In the genomic region with DNA sequence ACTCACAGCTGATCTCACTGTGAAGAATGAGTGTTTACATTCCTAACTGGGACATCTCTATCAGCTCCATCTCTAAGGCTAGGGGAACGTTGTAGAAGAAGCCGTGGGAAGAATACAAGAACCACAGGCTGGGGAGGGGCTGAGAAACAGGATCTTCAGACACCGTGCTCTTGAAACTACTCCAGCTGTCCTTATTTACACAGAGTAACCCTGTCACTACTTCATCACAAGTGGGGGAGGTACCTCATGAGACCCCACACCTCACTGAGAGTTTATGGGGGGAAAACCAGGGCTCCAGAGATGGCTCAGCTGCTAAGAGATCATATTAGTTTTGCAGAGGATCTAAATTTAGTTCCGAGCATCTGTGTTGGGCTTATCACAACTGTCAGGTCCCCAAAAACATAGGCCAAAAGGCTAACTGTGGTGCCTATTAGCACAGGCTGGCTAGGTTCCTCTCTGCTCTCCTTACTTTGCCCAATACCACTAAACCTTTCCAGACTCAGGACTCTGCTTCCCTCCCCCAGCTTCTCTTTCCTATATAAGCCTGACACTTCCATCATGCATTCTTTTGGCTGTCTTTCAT, we compare ENCODE assay signal across 33 mouse cellular contexts.
DNase-seq lines count a peak whose midpoint lies in the region; ATAC-seq lines count a peak whose summit lies in the region.
"Had no signal": no experiment of that assay in that cellular context is flagged by ENCODE, and none has a peak within 500 bp of the region (broad histone marks: within the 10 kb centered on the region; RNA-seq: fewer than 3 reads in every experiment).

No protein-coding gene starts in this region.

- no peaks in the 10 kb centered on the region for H3K9me3 ChIP-seq in embryonic facial prominence, embryonic 14.5 days (ENCODE audit: control insufficient read depth, low read length)
- 0 out of 2 replicates have a peak, but pooled peaks cover 4% of the 10 kb centered on the region for H3K9me3 ChIP-seq in embryonic facial prominence, embryonic 10.5 days
- H3K9me3 ChIP-seq in liver, embryonic 11.5 days (ENCODE audit: control insufficient read depth, low read length), result no peaks in the 10 kb centered on the region
- H3K9me3 ChIP-seq: embryonic facial prominence, embryonic 13.5 days; forebrain, embryonic 12.5 days; heart, embryonic 10.5 days; kidney, embryonic 15.5 days; limb, embryonic 12.5 days; lung, embryonic 15.5 days; midbrain, embryonic 13.5 days; neural tube, embryonic 15.5 days had no signal

- no peak overlapping the region for H3K27ac ChIP-seq in embryonic facial prominence, embryonic 14.5 days (replicated peaks; ENCODE audit: low read depth, low read length)
- no peak overlapping the region for H3K27ac ChIP-seq in embryonic facial prominence, embryonic 10.5 days (replicated peaks)
- H3K27ac ChIP-seq in liver, embryonic 11.5 days (ENCODE audit: low read depth, low read length), result no peak overlapping the region
- H3K27ac ChIP-seq: embryonic facial prominence, embryonic 13.5 days; forebrain, embryonic 12.5 days; heart, embryonic 10.5 days; hindbrain, embryonic 12.5 days; hindbrain, postnatal 0 days; kidney, embryonic 15.5 days; limb, embryonic 12.5 days; liver, embryonic 14.5 days; lung, embryonic 15.5 days; midbrain, embryonic 13.5 days; neural tube, embryonic 15.5 days had no signal

- no peak overlapping the region for H3K4me2 ChIP-seq in embryonic facial prominence, embryonic 14.5 days (ENCODE audit: low read depth, low read length)
- no peak overlapping the region for H3K4me2 ChIP-seq in liver, embryonic 11.5 days
- H3K4me2 ChIP-seq: embryonic facial prominence, embryonic 13.5 days; forebrain, embryonic 12.5 days; hindbrain, embryonic 12.5 days; kidney, embryonic 15.5 days; limb, embryonic 12.5 days; lung, embryonic 15.5 days; midbrain, embryonic 13.5 days; neural tube, embryonic 15.5 days had no signal

- 43% methylated on average over 4 of the region's 4 CpGs for WGBS in embryonic facial prominence, embryonic 14.5 days
- WGBS in embryonic facial prominence, embryonic 10.5 days, result 66% methylated on average over 4 of the region's 4 CpGs
- 25% methylated on average over 4 of the region's 4 CpGs for WGBS in liver, embryonic 11.5 days

- DNase-seq in embryonic facial prominence, embryonic 14.5 days (ENCODE audit: low spot score), result peak; percentile 54
- DNase-seq in embryonic facial prominence, embryonic 10.5 days (ENCODE audit: low spot score), result no peak
- DNase-seq in liver, embryonic 11.5 days (ENCODE audit: low spot score), result peak; percentile 26
- DNase-seq in liver, result no peak
- DNase-seq in testis, postnatal 10 days (ENCODE audit: low spot score), result peak; percentile 16
- DNase-seq in testis, postnatal 14 days (ENCODE audit: low spot score), result no peak
- DNase-seq in cerebellum, adult 11-12 months, result no peak
- DNase-seq: adrenal gland, adult 8-10 months; cerebellum, adult 9-10 months; cerebellum, postnatal 36 days; embryo, embryonic 11 days; forebrain, postnatal 0 days; gastrocnemius, postnatal 14 days; heart, postnatal 36 days; kidney, adult 18-20 months; kidney, postnatal 25 days; retina, postnatal 1 day; right cerebral cortex, postnatal 14 days; thymus, postnatal 14 days had no signal

- no peaks in the 10 kb centered on the region for H3K4me1 ChIP-seq in embryonic facial prominence, embryonic 14.5 days (ENCODE audit: control insufficient read depth, insufficient read depth, low read length)
- 0 out of 2 replicates have a peak, but pooled peaks cover 3% of the 10 kb centered on the region for H3K4me1 ChIP-seq in embryonic facial prominence, embryonic 10.5 days
- H3K4me1 ChIP-seq in liver, embryonic 11.5 days (replicated peaks; ENCODE audit: control insufficient read depth, insufficient read depth, low read length), result no peaks in the 10 kb centered on the region
- H3K4me1 ChIP-seq: forebrain, embryonic 12.5 days; hindbrain, embryonic 12.5 days; kidney, embryonic 15.5 days; limb, embryonic 12.5 days; lung, embryonic 15.5 days; midbrain, embryonic 13.5 days; neural tube, embryonic 15.5 days had no signal

- peak; percentile 62; the same call in 1 of the 2 replicates for ATAC-seq in embryonic facial prominence, embryonic 14.5 days (ENCODE audit: low read depth)
- no peak for ATAC-seq in liver, embryonic 11.5 days (replicated peaks; ENCODE audit: low FRiP score)
- ATAC-seq: activated CD4-positive, CD25-positive, alpha-beta regulatory T cell, adult 4 months; forebrain, postnatal 0 days; hindbrain, postnatal 0 days; midbrain, embryonic 13.5 days had no signal

- no peaks in the 10 kb centered on the region for H3K27me3 ChIP-seq in embryonic facial prominence, embryonic 14.5 days (replicated peaks; ENCODE audit: control insufficient read depth, insufficient read depth, low read length)
- no peaks in the 10 kb centered on the region for H3K27me3 ChIP-seq in embryonic facial prominence, embryonic 10.5 days (replicated peaks; ENCODE audit: low read depth, poor library complexity, severe bottlenecking)
- H3K27me3 ChIP-seq in liver, embryonic 11.5 days (replicated peaks; ENCODE audit: control insufficient read depth, insufficient read depth, low read length), result no peaks in the 10 kb centered on the region
- H3K27me3 ChIP-seq: CH12.LX; embryonic facial prominence, embryonic 13.5 days; forebrain, embryonic 12.5 days; hindbrain, embryonic 12.5 days; kidney, embryonic 15.5 days; limb, embryonic 12.5 days; lung, embryonic 15.5 days; midbrain, embryonic 13.5 days; neural tube, embryonic 15.5 days had no signal

- no peak overlapping the region for H3K4me3 ChIP-seq in embryonic facial prominence, embryonic 14.5 days (ENCODE audit: low read depth, low read length)
- H3K4me3 ChIP-seq in embryonic facial prominence, embryonic 10.5 days, result no peak overlapping the region
- H3K4me3 ChIP-seq in liver, embryonic 11.5 days (ENCODE audit: low read depth, low read length), result no peak overlapping the region
- H3K4me3 ChIP-seq: embryonic facial prominence, embryonic 13.5 days; erythroblast, embryonic 14.5 days; forebrain, embryonic 12.5 days; heart, embryonic 10.5 days; hindbrain, embryonic 12.5 days; kidney, embryonic 15.5 days; limb, embryonic 12.5 days; lung, embryonic 15.5 days; midbrain, embryonic 13.5 days; neural tube, embryonic 15.5 days had no signal

- no peak overlapping the region for H3K9ac ChIP-seq in embryonic facial prominence, embryonic 14.5 days (ENCODE audit: low read depth, low read length)
- H3K9ac ChIP-seq in liver, embryonic 11.5 days (ENCODE audit: low read depth, low read length), result no peak overlapping the region
- H3K9ac ChIP-seq: embryonic facial prominence, embryonic 13.5 days; forebrain, embryonic 12.5 days; forebrain, postnatal 0 days; hindbrain, embryonic 12.5 days; kidney, embryonic 15.5 days; limb, embryonic 12.5 days; liver, embryonic 14.5 days; lung, embryonic 15.5 days; midbrain, embryonic 13.5 days; neural tube, embryonic 15.5 days had no signal

- H3K36me3 ChIP-seq in embryonic facial prominence, embryonic 14.5 days (ENCODE audit: control insufficient read depth, insufficient read depth, low read length), result no peaks in the 10 kb centered on the region
- no peaks in the 10 kb centered on the region for H3K36me3 ChIP-seq in embryonic facial prominence, embryonic 10.5 days (replicated peaks)
- no peaks in the 10 kb centered on the region for H3K36me3 ChIP-seq in liver, embryonic 11.5 days (ENCODE audit: control insufficient read depth, insufficient read depth, low read length)
- H3K36me3 ChIP-seq: embryonic facial prominence, embryonic 13.5 days; forebrain, embryonic 12.5 days; heart, embryonic 10.5 days; hindbrain, embryonic 12.5 days; kidney, embryonic 15.5 days; limb, embryonic 12.5 days; lung, embryonic 15.5 days; midbrain, embryonic 13.5 days; neural tube, embryonic 15.5 days had no signal

Comparison
In these comparisons a context has a peak if more than half of its experiments do, and no peak if none do; other contexts are left out.
1. DNase-seq: peak in embryonic facial prominence, embryonic 14.5 days (single experiment), liver, embryonic 11.5 days (single experiment) and testis, postnatal 10 days (single experiment); none in embryonic facial prominence, embryonic 10.5 days (single experiment), liver (single experiment), testis, postnatal 14 days (single experiment) and cerebellum, adult 11-12 months (single experiment).